In genomic region chr16:77537351-77537750, GRCm38 (mm10) we compare ENCODE assay signal across 12 mouse cellular contexts.
DNase-seq lines count a peak whose midpoint lies in the region; ATAC-seq and TF ChIP-seq lines count a peak whose summit lies in the region.
"Had no signal": no experiment of that assay in that cellular context is flagged by ENCODE, and none has a peak within 500 bp of the region (broad histone marks: within the 10 kb centered on the region; RNA-seq: fewer than 3 reads in every experiment).

No protein-coding gene starts in this region.

- TF ChIP-seq CTCF in cortical plate, adult 2 months (IDR thresholded peaks at IDR 0.05; ENCODE audit: extremely low read depth, insufficient read depth, low read length) = no peak

- no peak for TF ChIP-seq POLR2A in cortical plate, adult 2 months (IDR thresholded peaks at IDR 0.05; ENCODE audit: extremely low read depth, insufficient read depth, low read length)

- no peak for DNase-seq in frontal cortex, postnatal 36 days (ENCODE audit: low spot score in 2 of 2)
- DNase-seq in right cerebral cortex, postnatal 14 days = no peak
- DNase-seq in kidney, postnatal 4 days = no peak
- DNase-seq: kidney, postnatal 14 days; thymus, postnatal 36 days had no signal

- H3K27ac ChIP-seq in kidney, embryonic 16.5 days (ENCODE audit: low read length) = no peak overlapping the region
- no peak overlapping the region for H3K27ac ChIP-seq in kidney, embryonic 14.5 days (ENCODE audit: low read depth, low read length)
- no peak overlapping the region for H3K27ac ChIP-seq in cortical plate, adult 2 months (ENCODE audit: insufficient read depth, low read length)
- peak overlapping the region; percentile 97 for H3K27ac ChIP-seq in hindbrain, embryonic 13.5 days
- H3K27ac ChIP-seq in midbrain, embryonic 16.5 days (ENCODE audit: low read length) = peak overlapping the region; percentile 96
- H3K27ac ChIP-seq: embryonic facial prominence, embryonic 15.5 days; limb, embryonic 12.5 days had no signal

- H3K9me3 ChIP-seq in kidney, embryonic 16.5 days (ENCODE audit: low read length) = no peaks in the 10 kb centered on the region
- H3K9me3 ChIP-seq in kidney, embryonic 14.5 days (ENCODE audit: control insufficient read depth, low read length) = no peaks in the 10 kb centered on the region
- no peaks in the 10 kb centered on the region for H3K9me3 ChIP-seq in hindbrain, embryonic 13.5 days
- no peaks in the 10 kb centered on the region for H3K9me3 ChIP-seq in midbrain, embryonic 16.5 days (replicated peaks; ENCODE audit: control insufficient read depth, low read length, poor library complexity, severe bottlenecking)
- H3K9me3 ChIP-seq: embryonic facial prominence, embryonic 15.5 days; limb, embryonic 12.5 days had no signal

- H3K9ac ChIP-seq in kidney, embryonic 16.5 days (replicated peaks; ENCODE audit: low read length) = no peak overlapping the region
- no peak overlapping the region for H3K9ac ChIP-seq in kidney, embryonic 14.5 days (ENCODE audit: low read depth, low read length)
- H3K9ac ChIP-seq in hindbrain, embryonic 13.5 days = peak overlapping the region; percentile 70
- H3K9ac ChIP-seq in midbrain, embryonic 16.5 days (ENCODE audit: low read depth, low read length) = peak overlapping the region; percentile 58
- H3K9ac ChIP-seq: embryonic facial prominence, embryonic 15.5 days; limb, embryonic 12.5 days had no signal

- H3K36me3 ChIP-seq in kidney, embryonic 16.5 days (ENCODE audit: insufficient read depth, low read length) = no peaks in the 10 kb centered on the region
- no peaks in the 10 kb centered on the region for H3K36me3 ChIP-seq in kidney, embryonic 14.5 days (ENCODE audit: control insufficient read depth, insufficient read depth, low read length)
- H3K36me3 ChIP-seq in hindbrain, embryonic 13.5 days = no peaks in the 10 kb centered on the region
- no peaks in the 10 kb centered on the region for H3K36me3 ChIP-seq in midbrain, embryonic 16.5 days (ENCODE audit: control insufficient read depth, insufficient read depth, low read length)
- H3K36me3 ChIP-seq: embryonic facial prominence, embryonic 15.5 days; limb, embryonic 12.5 days had no signal

- H3K4me1 ChIP-seq in kidney, embryonic 16.5 days (ENCODE audit: insufficient read depth, low read length) = no peaks in the 10 kb centered on the region
- H3K4me1 ChIP-seq in kidney, embryonic 14.5 days (ENCODE audit: control insufficient read depth, insufficient read depth, low read length) = no peaks in the 10 kb centered on the region
- H3K4me1 ChIP-seq in cortical plate, adult 2 months (ENCODE audit: control insufficient read depth, insufficient read depth, low read length) = no peaks in the 10 kb centered on the region
- H3K4me1 ChIP-seq in hindbrain, embryonic 13.5 days (replicated peaks) = peaks cover 26% of the 10 kb centered on the region
- H3K4me1 ChIP-seq in midbrain, embryonic 16.5 days (ENCODE audit: control insufficient read depth, insufficient read depth, low read length) = peaks cover 11% of the 10 kb centered on the region
- H3K4me1 ChIP-seq: embryonic facial prominence, embryonic 15.5 days; limb, embryonic 12.5 days had no signal

- H3K27me3 ChIP-seq in kidney, embryonic 16.5 days (ENCODE audit: insufficient read depth, low read length) = no peaks in the 10 kb centered on the region
- H3K27me3 ChIP-seq in kidney, embryonic 14.5 days (ENCODE audit: control insufficient read depth, insufficient read depth, low read length) = no peaks in the 10 kb centered on the region
- no peaks in the 10 kb centered on the region for H3K27me3 ChIP-seq in hindbrain, embryonic 13.5 days
- no peaks in the 10 kb centered on the region for H3K27me3 ChIP-seq in midbrain, embryonic 16.5 days (ENCODE audit: control insufficient read depth, insufficient read depth, low read depth, low read length)
- H3K27me3 ChIP-seq: embryonic facial prominence, embryonic 15.5 days; limb, embryonic 12.5 days had no signal

- H3K4me3 ChIP-seq in kidney, embryonic 16.5 days (ENCODE audit: low read length) = no peak overlapping the region
- H3K4me3 ChIP-seq in kidney, embryonic 14.5 days (ENCODE audit: low read length) = no peak overlapping the region
- peak overlapping the region; percentile 46; the same call in 1 of the 2 replicates for H3K4me3 ChIP-seq in cortical plate, adult 2 months (ENCODE audit: insufficient read depth, low read length)
- peak overlapping the region; percentile 29 for H3K4me3 ChIP-seq in hindbrain, embryonic 13.5 days
- H3K4me3 ChIP-seq in midbrain, embryonic 16.5 days (ENCODE audit: low read depth, low read length) = peak overlapping the region; percentile 34
- H3K4me3 ChIP-seq: embryonic facial prominence, embryonic 15.5 days; limb, embryonic 12.5 days had no signal

- H3K4me2 ChIP-seq in kidney, embryonic 16.5 days (replicated peaks; ENCODE audit: low read depth, low read length) = peak overlapping the region; percentile 34; the same call in 1 of the 2 replicates
- no peak overlapping the region; the same call in 1 of the 2 replicates for H3K4me2 ChIP-seq in kidney, embryonic 14.5 days (replicated peaks; ENCODE audit: low read depth, low read length)
- H3K4me2 ChIP-seq in hindbrain, embryonic 13.5 days = peak overlapping the region; percentile 54
- peak overlapping the region; percentile 61 for H3K4me2 ChIP-seq in midbrain, embryonic 16.5 days (ENCODE audit: low read length)
- H3K4me2 ChIP-seq: embryonic facial prominence, embryonic 15.5 days; limb, embryonic 12.5 days had no signal

- no peak for ATAC-seq in kidney, embryonic 16.5 days (ENCODE audit: low FRiP score, low TSS enrichment)
- no peak for ATAC-seq in kidney, embryonic 14.5 days (ENCODE audit: low FRiP score, low TSS enrichment)
- ATAC-seq in hindbrain, embryonic 13.5 days (ENCODE audit: low FRiP score) = peak; percentile 69
- ATAC-seq in midbrain, embryonic 16.5 days = peak; percentile 69

- 78% methylated on average over 4 of the region's 4 CpGs for WGBS in kidney, embryonic 16.5 days
- 76% methylated on average over 4 of the region's 4 CpGs for WGBS in kidney, embryonic 14.5 days
- WGBS in hindbrain, embryonic 13.5 days = 41% methylated on average over 4 of the region's 4 CpGs
- 51% methylated on average over 4 of the region's 4 CpGs for WGBS in midbrain, embryonic 16.5 days

Comparison
In these comparisons a context has a peak if more than half of its experiments do, and no peak if none do; other contexts are left out.
1. ATAC-seq: peak in hindbrain, embryonic 13.5 days (single experiment) and midbrain, embryonic 16.5 days (single experiment); none in kidney, embryonic 16.5 days (single experiment) and kidney, embryonic 14.5 days (single experiment).
2. H3K27ac ChIP-seq: peak in hindbrain, embryonic 13.5 days (single experiment) and midbrain, embryonic 16.5 days (single experiment); none in kidney, embryonic 16.5 days (single experiment), kidney, embryonic 14.5 days (single experiment) and cortical plate, adult 2 months (single experiment).
3. H3K4me3 ChIP-seq: peak in cortical plate, adult 2 months (single experiment), hindbrain, embryonic 13.5 days (single experiment) and midbrain, embryonic 16.5 days (single experiment); none in kidney, embryonic 16.5 days (single experiment) and kidney, embryonic 14.5 days (single experiment).
4. H3K9ac ChIP-seq: peak in hindbrain, embryonic 13.5 days (single experiment) and midbrain, embryonic 16.5 days (single experiment); none in kidney, embryonic 16.5 days (single experiment) and kidney, embryonic 14.5 days (single experiment).